Mouse (Mus musculus): ENCODE data around the gene Fcgrt. TPM values are rescaled to one million over a fixed set of nuclear protein-coding genes. Genes with fewer than 3 reads are reported as not detected.
"Not testable (repeated sequence)": the region's sequence is repeated elsewhere in the genome, so short reads cannot be mapped to it uniquely, and the experiment has no call there.

The Fcgrt gene
- total RNA-seq, 2 experiments from 2014 or later: 17.9 to 23.1 TPM

GRCm38 (mm10) chr7:45131850-45132249 lies 28.2 kb upstream of the Fcgrt start:
- no peak for DNase-seq (ENCODE audit: low spot score in 2 of 2)

GRCm38 (mm10) chr7:45129776-45130512 lies 26.3 kb upstream of the Fcgrt start:
- DNase-seq (ENCODE audit: low spot score in 2 of 2): no peak

GRCm38 (mm10) chr7:45129318-45129717 lies 25.7 kb upstream of the Fcgrt start:
- DNase-seq (ENCODE audit: low spot score in 2 of 2): no peak

GRCm38 (mm10) chr7:45128624-45129246 lies 25.1 kb upstream of the Fcgrt start, which contains the start of gene Rpl13a:
Rpl13a (minus strand) TSS chr7:45128761.
- DNase-seq (ENCODE audit: low spot score in 2 of 2): peak; percentile 98

GRCm38 (mm10) chr7:45127700-45128224 lies 24.1 kb upstream of the Fcgrt start:
- DNase-seq (ENCODE audit: low spot score in 2 of 2): no peak

GRCm38 (mm10) chr7:45126844-45127699 lies 23.4 kb upstream of the Fcgrt start:
- no peak for DNase-seq (ENCODE audit: low spot score in 2 of 2)

- DNase-seq (ENCODE audit: low spot score in 2 of 2): no peak
Observed at GRCm38 (mm10) chr7:45126147-45126843, 22.6 kb upstream of the Fcgrt start.

GRCm38 (mm10) chr7:45125649-45126048 lies 22.0 kb upstream of the Fcgrt start:
- DNase-seq (ENCODE audit: low spot score in 2 of 2): not testable (repeated sequence)

GRCm38 (mm10) chr7:45125144-45125600 lies 21.5 kb upstream of the Fcgrt start:
- no peak for DNase-seq (ENCODE audit: low spot score in 2 of 2)

GRCm38 (mm10) chr7:45124224-45125143 lies 20.8 kb upstream of the Fcgrt start, which contains the start of gene Rps11:
Rps11 (minus strand) TSS chr7:45124439.
- DNase-seq (ENCODE audit: low spot score in 2 of 2): peak; percentile 98 to 99

- no peak for DNase-seq (ENCODE audit: low spot score in 2 of 2)
Observed at GRCm38 (mm10) chr7:45123186-45123570, 19.5 kb upstream of the Fcgrt start.

- no peak for DNase-seq (ENCODE audit: low spot score in 2 of 2)
Observed at GRCm38 (mm10) chr7:45122561-45123185, 19.0 kb upstream of the Fcgrt start.

GRCm38 (mm10) chr7:45121966-45122365 lies 18.3 kb upstream of the Fcgrt start:
- DNase-seq (ENCODE audit: low spot score in 2 of 2): no peak

GRCm38 (mm10) chr7:45121404-45121803 lies 17.8 kb upstream of the Fcgrt start:
- DNase-seq (ENCODE audit: low spot score in 2 of 2): no peak

- DNase-seq (ENCODE audit: low spot score in 2 of 2): no peak
Observed at GRCm38 (mm10) chr7:45119780-45120709, 16.4 kb upstream of the Fcgrt start.

GRCm38 (mm10) chr7:45118336-45118735 lies 14.7 kb upstream of the Fcgrt start:
- DNase-seq (ENCODE audit: low spot score in 2 of 2): no peak

- DNase-seq (ENCODE audit: low spot score in 2 of 2): no peak
Observed at GRCm38 (mm10) chr7:45117566-45117965, 13.9 kb upstream of the Fcgrt start.

GRCm38 (mm10) chr7:45113476-45113875 lies 9.8 kb upstream of the Fcgrt start:
- no peak for DNase-seq (ENCODE audit: low spot score in 2 of 2)
